Mouse (Mus musculus) hindbrain, embryonic 13.5 days (tissue): ENCODE results near the gene Rnf19b. TPM values are rescaled to one million over a fixed set of nuclear protein-coding genes. Genes with fewer than 3 reads are reported as not detected.
A peak's percentile ranks its signal among the peaks of the same experiment; 100 is the strongest.

Experiments
- ATAC-seq: fragments of 200-750 bp; cut with Nextera tagmentation; 2 replicates; pipeline ENCODE4 v1.8.0; 2017; ENCODE audit warnings: moderate TSS enrichment; ENCODE audit not compliant: low FRiP score
- H3K27ac ChIP-seq: fragments of 300-500 bp; sonication (generic); 2 replicates; pipeline ENCODE4 v1.5.1; 2015; ENCODE audit warnings: inconsistent platforms, mild to moderate bottlenecking, moderate library complexity
- H3K27me3 ChIP-seq: fragments of 300-500 bp; sonication (generic); 2 replicates; pipeline ENCODE4 v1.6.1; 2015; ENCODE audit warnings: mild to moderate bottlenecking, inconsistent platforms
- H3K36me3 ChIP-seq: fragments of 300-500 bp; sonication (generic); 2 replicates; pipeline ENCODE4 v1.6.1; 2015; ENCODE audit warnings: mild to moderate bottlenecking, inconsistent platforms
- H3K4me1 ChIP-seq: fragments of 300-500 bp; sonication (generic); replicated peaks from 2 replicates; pipeline ENCODE4 v1.6.1; 2015; ENCODE audit warnings: inconsistent platforms
- H3K4me2 ChIP-seq: fragments of 300-500 bp; sonication (generic); 2 replicates; pipeline ENCODE4 v1.6.1; 2015; ENCODE audit warnings: inconsistent platforms, mild to moderate bottlenecking, moderate library complexity
- H3K4me3 ChIP-seq: fragments of 300-500 bp; sonication (generic); 2 replicates; pipeline ENCODE4 v1.5.1; 2015; ENCODE audit warnings: mild to moderate bottlenecking, inconsistent platforms
- H3K9ac ChIP-seq: fragments of 300-500 bp; sonication (generic); 2 replicates; pipeline ENCODE4 v1.6.1; 2015; ENCODE audit warnings: mild to moderate bottlenecking, inconsistent platforms
- H3K9me3 ChIP-seq: fragments of 300-500 bp; sonication (generic); 2 replicates; pipeline ENCODE4 v1.6.1; 2016; ENCODE audit warnings: inconsistent platforms
- WGBS: fragments of 180-500 bp; shearing (Covaris S2); methylation state at CpG from one replicate; pipeline ENCODE4 v1.1.7; 2015; 5-methylcytosine and 5-hydroxymethylcytosine counted together
- polyA plus RNA-seq: library from polyadenylated mRNA; unstranded; fragments of >200 nt; fragmentation: Nextera tagmentation; extraction: Ambion mirVana; gene quantifications from 2 replicates; pipeline ENCODE4 v1.2.1, GENCODE M21; 2015

Gene Rnf19b
- polyA plus RNA-seq, 1 experiment from 2014 or later = 25.3 TPM

DNA sequence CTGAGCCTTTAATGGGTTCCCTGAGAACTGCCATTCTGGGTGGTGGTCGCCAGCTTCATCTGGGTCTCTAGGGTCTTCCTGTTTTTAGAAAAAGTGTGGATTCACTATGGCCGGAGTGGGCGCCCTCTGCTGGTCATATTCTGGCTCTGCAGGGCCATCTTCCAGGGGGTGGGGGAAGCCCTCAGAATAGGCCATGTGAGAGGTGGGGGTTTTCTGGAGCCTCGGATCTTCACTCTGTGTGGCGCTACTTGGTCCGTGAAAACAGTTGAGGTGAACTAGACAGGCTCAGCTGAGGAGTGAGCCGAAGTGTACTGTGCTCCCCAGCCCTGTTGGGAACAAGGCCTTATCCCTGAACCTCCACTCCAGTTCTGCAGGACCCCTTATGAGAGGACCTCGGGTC, 72.1 kb downstream of the Rnf19b start:
- Histone ChIP-seq H3K9me3 (no peaks in the 10 kb centered on the region), H3K27me3 (peaks cover 14% of the 10 kb centered on the region), H3K4me3 (peak overlapping the region; percentile 18; the same call in 1 of the 2 replicates), H3K9ac (peak overlapping the region; percentile 3; the same call in 1 of the 2 replicates), H3K36me3 (no peaks in the 10 kb centered on the region), H3K4me1 (peaks cover 52% of the 10 kb centered on the region), H3K4me2 (peak overlapping the region; percentile 36), H3K27ac (peak overlapping the region; percentile 62)
- ATAC-seq = peak; percentile 17
- WGBS = 3% methylated on average over 8 of the region's 8 CpGs

DNA sequence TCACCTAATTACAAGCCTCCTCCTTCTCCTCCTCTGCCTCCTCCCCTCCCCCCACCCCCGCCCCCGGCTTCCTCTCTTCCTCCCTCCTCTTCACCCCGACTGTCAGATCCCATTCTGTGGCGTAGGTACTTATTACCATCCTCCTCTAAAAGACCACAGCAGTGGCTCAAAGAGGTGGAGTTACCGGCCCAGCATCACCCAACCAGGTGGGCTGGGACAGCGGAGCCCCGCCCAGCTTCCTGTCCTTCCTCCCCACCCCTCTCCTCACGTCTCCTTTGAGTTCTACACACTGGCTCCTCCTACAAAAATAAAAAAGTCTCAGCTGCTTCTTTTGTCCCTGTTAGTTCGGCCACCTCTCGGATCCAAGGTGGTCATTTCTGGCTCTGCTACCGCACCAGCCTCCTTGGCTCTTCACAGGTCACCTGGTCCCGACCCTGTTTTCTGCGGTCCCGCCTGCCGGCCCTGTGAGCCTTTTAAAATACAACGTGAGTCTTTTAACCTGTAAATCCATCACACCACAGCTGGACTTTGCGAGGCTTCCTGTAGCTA, 72.8 kb downstream of the Rnf19b start:
- WGBS = 6% methylated on average over 16 of the region's 17 CpGs
- H3K4me1 ChIP-seq = peaks cover 46% of the 10 kb centered on the region
- H3K4me2 ChIP-seq = peak overlapping the region; percentile 36
- peak overlapping the region; percentile 44; the same call in 1 of the 2 replicates for H3K27ac ChIP-seq
- peak; percentile 64 for ATAC-seq
- peak overlapping the region; percentile 3; the same call in 1 of the 2 replicates for H3K9ac ChIP-seq
- no peaks in the 10 kb centered on the region for H3K36me3 ChIP-seq
- H3K4me3 ChIP-seq = peak overlapping the region; percentile 18
- H3K27me3 ChIP-seq = peaks cover 16% of the 10 kb centered on the region
- no peaks in the 10 kb centered on the region for H3K9me3 ChIP-seq

DNA sequence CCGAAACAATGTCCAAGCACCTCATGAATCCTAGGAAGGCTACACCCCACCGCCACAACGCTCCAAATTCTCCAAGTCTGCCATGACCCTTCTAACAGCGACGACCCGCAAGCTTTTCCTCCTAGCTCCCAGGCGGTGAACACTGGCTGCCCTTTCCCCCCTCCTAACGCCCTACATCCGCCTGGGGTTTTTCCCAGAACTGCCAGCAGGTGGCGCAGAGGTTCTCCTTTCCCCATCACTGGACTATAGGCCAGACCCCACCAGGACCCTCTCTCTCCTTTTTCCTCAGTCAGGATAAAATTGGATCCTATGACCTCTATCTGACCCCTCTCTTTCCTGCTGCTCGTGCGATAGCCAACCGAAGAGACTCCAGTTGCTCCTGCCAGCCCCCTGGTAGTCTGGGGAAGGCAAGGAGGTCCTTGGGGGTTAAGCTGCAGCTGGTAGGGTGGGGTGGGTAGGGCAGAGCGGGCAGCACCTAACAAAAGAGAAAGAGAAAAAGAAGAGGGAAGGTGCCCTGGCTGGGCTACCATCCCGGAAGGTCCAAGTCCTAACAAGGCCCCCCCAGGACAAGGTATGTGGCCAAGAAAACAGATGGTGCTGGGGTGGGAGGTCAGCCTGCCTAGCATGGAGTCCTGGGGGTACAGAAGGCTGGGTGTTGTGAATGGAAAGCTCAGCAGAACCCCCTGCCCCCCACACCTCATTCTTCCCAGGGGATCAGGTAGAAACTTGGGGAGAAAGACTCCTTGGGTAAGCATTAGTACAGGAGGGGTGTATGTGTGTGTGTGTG, 76.9 kb downstream of the Rnf19b start:
- Histone ChIP-seq H3K36me3 (no peaks in the 10 kb centered on the region), H3K9ac (peak overlapping the region; percentile 49), H3K27me3 (peaks cover 43% of the 10 kb centered on the region), H3K27ac (no peak overlapping the region), H3K9me3 (no peaks in the 10 kb centered on the region), H3K4me3 (no peak overlapping the region), H3K4me2 (peak overlapping the region; percentile 37), H3K4me1 (peaks cover 36% of the 10 kb centered on the region)
- ATAC-seq = no peak
- WGBS = 10% methylated on average over 15 of the region's 15 CpGs

Other genes with a start within 250 kb of the Rnf19b start
- gene Trim62, start 174.7 kb upstream of the Rnf19b start, polyA plus RNA-seq = 19.2 and 20.0 TPM in 2 replicates
- 18.4 and 19.9 TPM in 2 replicates for gene Azin2, start 95.8 kb upstream of the Rnf19b start, polyA plus RNA-seq
- gene Ak2, start 66.3 kb upstream of the Rnf19b start, polyA plus RNA-seq = 90.4 and 92.7 TPM in 2 replicates
- not detected in 2 replicates for gene Tmem54, start 47.3 kb downstream of the Rnf19b start, polyA plus RNA-seq
- 36.3 and 39.7 TPM in 2 replicates for gene Hpca, start 63.8 kb downstream of the Rnf19b start, polyA plus RNA-seq
- 5.4 and 6.5 TPM in 2 replicates for gene Fndc5, start 78.7 kb downstream of the Rnf19b start, polyA plus RNA-seq
- gene S100pbp, start 131.5 kb downstream of the Rnf19b start, polyA plus RNA-seq = 17.6 and 18.0 TPM in 2 replicates
- gene Yars, start 131.5 kb downstream of the Rnf19b start, polyA plus RNA-seq = 104 and 106 TPM in 2 replicates
- gene C77080, start 203.1 kb downstream of the Rnf19b start, polyA plus RNA-seq = 5.3 and 5.4 TPM in 2 replicates
- gene Sync, start 229.3 kb downstream of the Rnf19b start, polyA plus RNA-seq = 1.1 and 1.4 TPM in 2 replicates